Mouse (Mus musculus): ENCODE data around the gene Tusc2. TPM values are rescaled to one million over a fixed set of nuclear protein-coding genes. Genes with fewer than 3 reads are reported as not detected.
A peak's percentile ranks its signal among the peaks of the same experiment; 100 is the strongest.

Gene Tusc2
- polyA plus RNA-seq, 1 experiment from 2014 or later, result 45.9 TPM

DNA sequence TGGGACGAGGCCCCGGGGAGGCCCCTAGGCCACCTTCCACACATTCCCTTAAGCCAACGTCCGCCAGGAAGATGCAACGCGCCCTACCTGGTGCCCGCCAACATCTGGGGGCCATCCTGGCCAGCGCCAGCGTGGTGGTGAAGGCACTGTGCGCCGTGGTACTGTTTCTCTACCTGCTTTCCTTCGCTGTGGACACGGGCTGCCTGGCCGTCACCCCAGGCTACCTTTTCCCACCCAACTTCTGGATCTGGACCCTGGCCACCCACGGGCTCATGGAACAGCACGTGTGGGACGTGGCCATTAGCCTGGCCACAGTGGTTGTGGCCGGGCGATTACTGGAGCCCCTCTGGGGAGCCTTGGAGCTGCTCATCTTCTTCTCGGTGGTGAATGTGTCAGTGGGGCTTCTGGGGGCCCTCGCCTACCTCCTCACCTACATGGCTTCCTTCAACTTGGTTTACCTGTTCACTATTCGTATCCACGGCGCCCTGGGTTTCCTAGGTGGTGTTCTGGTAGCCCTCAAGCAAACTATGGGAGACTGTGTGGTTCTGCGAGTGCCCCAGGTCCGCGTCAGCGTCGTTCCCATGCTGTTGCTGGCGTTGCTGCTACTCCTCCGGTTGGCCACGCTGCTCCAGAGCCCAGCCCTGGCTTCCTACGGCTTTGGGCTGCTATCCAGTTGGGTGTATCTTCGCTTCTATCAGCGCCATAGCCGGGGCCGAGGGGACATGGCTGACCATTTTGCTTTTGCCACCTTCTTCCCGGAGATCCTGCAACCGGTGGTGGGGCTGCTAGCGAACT lies 28.4 kb upstream of the Tusc2 start:
- Histone ChIP-seq H3K27me3 (ENCODE audit: control insufficient read depth, insufficient read depth, low read length) (no peaks in the 10 kb centered on the region), H3K4me2 (replicated peaks; ENCODE audit: low read depth, low read length) (peak overlapping the region; percentile 71), H3K4me1 (ENCODE audit: control insufficient read depth, insufficient read depth, low read length) (peaks cover 20% of the 10 kb centered on the region), H3K9ac (ENCODE audit: low read depth, low read length) (peak overlapping the region; percentile 90), H3K27ac (ENCODE audit: low read depth, low read length) (peak overlapping the region; percentile 77), H3K9me3 (ENCODE audit: control insufficient read depth, low read length) (no peaks in the 10 kb centered on the region), H3K4me3 (ENCODE audit: low read length) (peak overlapping the region; percentile 94), H3K36me3 (ENCODE audit: control insufficient read depth, insufficient read depth, low read length) (peaks cover 29% of the 10 kb centered on the region)
- ATAC-seq (ENCODE audit: low FRiP score, low TSS enrichment), result peak; percentile 13
- WGBS, result under 1% methylated on average over 40 of the region's 40 CpGs

GRCm38 (mm10) chr9:107538231-107538630 lies 24.8 kb upstream of the Tusc2 start:
- no peaks in the 10 kb centered on the region for H3K9me3 ChIP-seq (ENCODE audit: control insufficient read depth, low read length)
- H3K27ac ChIP-seq (ENCODE audit: low read depth, low read length), result no peak overlapping the region
- H3K27me3 ChIP-seq (ENCODE audit: control insufficient read depth, insufficient read depth, low read length), result no peaks in the 10 kb centered on the region
- no peak overlapping the region for H3K4me2 ChIP-seq (replicated peaks; ENCODE audit: low read depth, low read length)
- 97% methylated on average over 7 of the region's 7 CpGs for WGBS
- no peak overlapping the region for H3K9ac ChIP-seq (ENCODE audit: low read depth, low read length)
- peaks cover 33% of the 10 kb centered on the region for H3K36me3 ChIP-seq (ENCODE audit: control insufficient read depth, insufficient read depth, low read length)
- peaks cover 29% of the 10 kb centered on the region for H3K4me1 ChIP-seq (ENCODE audit: control insufficient read depth, insufficient read depth, low read length)
- ATAC-seq (ENCODE audit: low FRiP score, low TSS enrichment), result no peak
- H3K4me3 ChIP-seq (ENCODE audit: low read length), result no peak overlapping the region

DNA sequence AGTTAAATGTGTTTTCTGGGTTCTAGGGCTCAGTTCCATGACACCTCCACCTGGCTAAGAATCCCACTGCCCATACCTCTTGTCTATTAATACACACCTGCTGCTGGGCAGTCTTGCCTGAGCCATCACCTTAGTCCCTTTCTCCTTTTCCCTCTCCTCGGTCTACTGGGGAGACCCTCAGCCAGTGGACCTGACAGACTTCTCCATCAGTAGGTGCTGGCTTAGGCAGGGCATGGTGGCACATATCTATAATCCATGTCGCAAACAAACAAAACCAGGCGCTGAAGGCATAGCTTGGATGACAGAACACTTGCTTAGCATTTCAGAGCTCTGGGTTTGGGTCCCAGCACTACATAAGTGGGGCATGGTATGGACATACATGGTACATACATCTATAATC lies 24.3 kb upstream of the Tusc2 start:
- Histone ChIP-seq H3K27me3 (ENCODE audit: control insufficient read depth, insufficient read depth, low read length) (no peaks in the 10 kb centered on the region), H3K36me3 (ENCODE audit: control insufficient read depth, insufficient read depth, low read length) (peaks cover 33% of the 10 kb centered on the region), H3K9me3 (ENCODE audit: control insufficient read depth, low read length) (no peaks in the 10 kb centered on the region), H3K4me3 (ENCODE audit: low read length) (no peak overlapping the region), H3K4me1 (ENCODE audit: control insufficient read depth, insufficient read depth, low read length) (peaks cover 30% of the 10 kb centered on the region), H3K4me2 (replicated peaks; ENCODE audit: low read depth, low read length) (no peak overlapping the region), H3K9ac (ENCODE audit: low read depth, low read length) (no peak overlapping the region), H3K27ac (ENCODE audit: low read depth, low read length) (no peak overlapping the region)
- 94% methylated on average over 3 of the region's 3 CpGs for WGBS
- ATAC-seq (ENCODE audit: low FRiP score, low TSS enrichment), result no peak

GRCm38 (mm10) chr9:107539940-107540339 lies 23.1 kb upstream of the Tusc2 start:
- peaks cover 43% of the 10 kb centered on the region for H3K36me3 ChIP-seq (ENCODE audit: control insufficient read depth, insufficient read depth, low read length)
- no peak overlapping the region for H3K9ac ChIP-seq (ENCODE audit: low read depth, low read length)
- H3K4me3 ChIP-seq (ENCODE audit: low read length), result no peak overlapping the region
- peaks cover 30% of the 10 kb centered on the region for H3K4me1 ChIP-seq (ENCODE audit: control insufficient read depth, insufficient read depth, low read length)
- 94% methylated on average over 8 of the region's 8 CpGs for WGBS
- H3K9me3 ChIP-seq (ENCODE audit: control insufficient read depth, low read length), result no peaks in the 10 kb centered on the region
- ATAC-seq (ENCODE audit: low FRiP score, low TSS enrichment), result no peak
- H3K27ac ChIP-seq (ENCODE audit: low read depth, low read length), result no peak overlapping the region
- H3K4me2 ChIP-seq (replicated peaks; ENCODE audit: low read depth, low read length), result no peak overlapping the region
- no peaks in the 10 kb centered on the region for H3K27me3 ChIP-seq (ENCODE audit: control insufficient read depth, insufficient read depth, low read length)

DNA sequence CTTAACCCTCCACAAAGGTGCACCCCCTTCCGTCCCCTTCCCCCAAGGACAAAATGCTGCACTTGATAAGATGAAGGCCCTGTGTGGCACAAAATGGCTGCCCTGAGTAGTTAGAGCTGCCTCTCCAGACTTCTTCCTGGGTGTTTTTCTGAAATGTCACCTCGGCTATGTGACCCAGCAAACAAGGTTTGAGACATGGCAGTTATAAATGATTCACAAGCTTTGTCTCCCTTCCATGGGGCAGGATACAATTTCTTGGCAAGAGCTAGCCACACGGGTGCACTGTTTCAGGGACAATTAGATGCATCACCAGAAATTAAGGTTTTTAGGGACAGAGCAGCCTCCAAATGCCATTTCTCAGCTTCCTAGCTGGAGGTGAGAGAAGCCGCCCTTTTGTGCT lies 22.6 kb upstream of the Tusc2 start:
- no peak overlapping the region for H3K27ac ChIP-seq (ENCODE audit: low read depth, low read length)
- ATAC-seq (ENCODE audit: low FRiP score, low TSS enrichment), result no peak
- peak overlapping the region; percentile 77; the same call in 1 of the 2 replicates for H3K4me2 ChIP-seq (replicated peaks; ENCODE audit: low read depth, low read length)
- H3K4me1 ChIP-seq (ENCODE audit: control insufficient read depth, insufficient read depth, low read length), result peaks cover 28% of the 10 kb centered on the region
- H3K36me3 ChIP-seq (ENCODE audit: control insufficient read depth, insufficient read depth, low read length), result peaks cover 48% of the 10 kb centered on the region
- no peak overlapping the region for H3K9ac ChIP-seq (ENCODE audit: low read depth, low read length)
- H3K9me3 ChIP-seq (ENCODE audit: control insufficient read depth, low read length), result no peaks in the 10 kb centered on the region
- no peaks in the 10 kb centered on the region for H3K27me3 ChIP-seq (ENCODE audit: control insufficient read depth, insufficient read depth, low read length)
- no peak overlapping the region; the same call in 1 of the 2 replicates for H3K4me3 ChIP-seq (ENCODE audit: low read length)
- 58% methylated on average over 4 of the region's 4 CpGs for WGBS

GRCm38 (mm10) chr9:107541005-107541404 lies 22.1 kb upstream of the Tusc2 start:
- H3K36me3 ChIP-seq (ENCODE audit: control insufficient read depth, insufficient read depth, low read length), result peaks cover 48% of the 10 kb centered on the region
- peaks cover 22% of the 10 kb centered on the region for H3K4me1 ChIP-seq (ENCODE audit: control insufficient read depth, insufficient read depth, low read length)
- H3K27me3 ChIP-seq (ENCODE audit: control insufficient read depth, insufficient read depth, low read length), result no peaks in the 10 kb centered on the region
- no peaks in the 10 kb centered on the region for H3K9me3 ChIP-seq (ENCODE audit: control insufficient read depth, low read length)
- peak overlapping the region; percentile 45 for H3K4me3 ChIP-seq (ENCODE audit: low read length)
- 22% methylated on average over 10 of the region's 10 CpGs for WGBS
- H3K27ac ChIP-seq (ENCODE audit: low read depth, low read length), result no peak overlapping the region
- peak overlapping the region; percentile 77 for H3K4me2 ChIP-seq (replicated peaks; ENCODE audit: low read depth, low read length)
- 0 out of 2 replicates have a peak overlapping the region, but pooled peaks have one; percentile 0 for H3K9ac ChIP-seq (ENCODE audit: low read depth, low read length)
- ATAC-seq (ENCODE audit: low FRiP score, low TSS enrichment), result 0 out of 2 replicates have a peak, but pooled peaks have one; percentile 0

DNA sequence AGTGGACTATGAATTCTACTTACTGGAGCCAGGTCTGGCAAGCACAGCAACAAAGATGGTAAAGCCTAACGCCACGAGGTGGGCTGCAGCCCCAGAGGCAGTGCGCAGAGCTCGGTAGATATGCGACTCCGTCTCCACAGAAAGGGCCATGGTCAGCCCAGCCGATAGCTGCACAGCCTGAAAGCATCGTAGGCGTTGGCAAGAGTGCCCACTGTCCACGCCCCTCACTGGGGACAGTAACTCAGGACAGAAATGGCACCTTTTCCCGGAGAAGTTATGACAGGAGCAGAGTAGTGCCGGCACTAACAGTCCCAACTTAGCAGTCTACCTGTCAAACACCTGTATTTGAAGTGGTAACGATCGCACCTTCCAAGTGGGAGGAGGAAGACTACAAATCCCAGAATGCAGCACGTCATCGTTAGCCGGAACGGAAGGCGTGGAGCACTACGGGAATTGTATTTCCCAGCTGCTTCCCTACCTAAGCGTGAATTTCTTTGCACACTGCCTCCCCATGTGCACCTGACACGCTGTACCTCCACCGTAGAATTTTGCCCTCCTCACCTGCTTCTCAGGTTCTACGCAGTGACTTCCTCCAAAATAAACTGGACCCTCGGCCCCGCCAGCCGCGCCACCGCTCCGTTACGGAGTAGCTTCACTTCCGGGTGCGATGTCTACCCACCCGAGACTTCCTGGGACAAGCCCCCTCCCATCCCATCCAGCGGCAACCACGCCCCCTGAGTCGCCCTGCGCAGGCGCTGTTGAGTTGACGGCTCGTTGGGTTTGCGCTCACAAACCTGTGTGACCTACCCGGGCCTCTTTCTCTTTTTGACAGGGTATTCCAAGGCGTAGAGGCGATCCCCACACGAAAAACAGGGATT lies 21.3 kb upstream of the Tusc2 start, which contains the start of the genes Cyb561d2 and Nprl2:
TSS of gene Cyb561d2 (minus strand) at position 720 of the 878 bp plus-strand sequence.
TSS of gene Nprl2 (plus strand) at position 753 of the 878 bp plus-strand sequence.
- H3K4me1 ChIP-seq (ENCODE audit: control insufficient read depth, insufficient read depth, low read length), result peaks cover 18% of the 10 kb centered on the region
- H3K4me3 ChIP-seq (ENCODE audit: low read length), result peak within 1 kb of the TSS; percentile 45
- peak within 1 kb of the TSS; percentile 65 for H3K9ac ChIP-seq (ENCODE audit: low read depth, low read length)
- peak within 1 kb of the TSS; percentile 77 for H3K4me2 ChIP-seq (replicated peaks; ENCODE audit: low read depth, low read length)
- H3K9me3 ChIP-seq (ENCODE audit: control insufficient read depth, low read length), result no peaks in the 10 kb centered on the region
- H3K27ac ChIP-seq (ENCODE audit: low read depth, low read length), result 0 out of 2 replicates have a peak within 1 kb of the TSS, but pooled peaks have one; percentile 44
- H3K36me3 ChIP-seq (ENCODE audit: control insufficient read depth, insufficient read depth, low read length), result peaks cover 46% of the 10 kb centered on the region
- peak; percentile 85 for ATAC-seq (ENCODE audit: low FRiP score, low TSS enrichment)
- 1% methylated on average over 46 of the region's 46 CpGs for WGBS
- H3K27me3 ChIP-seq (ENCODE audit: control insufficient read depth, insufficient read depth, low read length), result no peaks in the 10 kb centered on the region

DNA sequence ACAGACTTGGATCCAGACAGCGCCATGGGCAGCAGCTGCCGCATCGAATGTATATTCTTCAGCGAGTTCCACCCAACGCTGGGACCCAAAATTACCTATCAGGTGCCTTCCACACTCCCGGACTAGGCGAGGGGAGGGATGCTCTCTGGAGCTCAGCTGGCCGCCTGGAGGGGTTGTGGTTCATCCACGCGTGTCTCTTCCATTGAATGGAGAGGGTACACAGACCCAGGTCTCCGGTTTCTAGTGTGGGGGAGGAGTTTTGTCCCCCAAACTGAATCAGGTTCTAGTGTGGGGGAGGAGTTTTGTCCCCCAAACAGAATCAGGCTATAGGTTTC lies 20.7 kb upstream of the Tusc2 start:
- peak overlapping the region; percentile 65 for H3K9ac ChIP-seq (ENCODE audit: low read depth, low read length)
- no peaks in the 10 kb centered on the region for H3K9me3 ChIP-seq (ENCODE audit: control insufficient read depth, low read length)
- under 1% methylated on average over 11 of the region's 11 CpGs for WGBS
- ATAC-seq (ENCODE audit: low FRiP score, low TSS enrichment), result peak; percentile 24
- H3K36me3 ChIP-seq (ENCODE audit: control insufficient read depth, insufficient read depth, low read length), result peaks cover 40% of the 10 kb centered on the region
- H3K27ac ChIP-seq (ENCODE audit: low read depth, low read length), result 0 out of 2 replicates have a peak overlapping the region, but pooled peaks have one; percentile 44
- H3K27me3 ChIP-seq (ENCODE audit: control insufficient read depth, insufficient read depth, low read length), result no peaks in the 10 kb centered on the region
- H3K4me3 ChIP-seq (ENCODE audit: low read length), result peak overlapping the region; percentile 45
- H3K4me1 ChIP-seq (ENCODE audit: control insufficient read depth, insufficient read depth, low read length), result peaks cover 16% of the 10 kb centered on the region
- H3K4me2 ChIP-seq (replicated peaks; ENCODE audit: low read depth, low read length), result peak overlapping the region; percentile 77

Data from kidney, embryonic 14.5 days (tissue).